Mouse (Mus musculus): ENCODE data around the gene Ifitm5.

Gene Ifitm5

DNA sequence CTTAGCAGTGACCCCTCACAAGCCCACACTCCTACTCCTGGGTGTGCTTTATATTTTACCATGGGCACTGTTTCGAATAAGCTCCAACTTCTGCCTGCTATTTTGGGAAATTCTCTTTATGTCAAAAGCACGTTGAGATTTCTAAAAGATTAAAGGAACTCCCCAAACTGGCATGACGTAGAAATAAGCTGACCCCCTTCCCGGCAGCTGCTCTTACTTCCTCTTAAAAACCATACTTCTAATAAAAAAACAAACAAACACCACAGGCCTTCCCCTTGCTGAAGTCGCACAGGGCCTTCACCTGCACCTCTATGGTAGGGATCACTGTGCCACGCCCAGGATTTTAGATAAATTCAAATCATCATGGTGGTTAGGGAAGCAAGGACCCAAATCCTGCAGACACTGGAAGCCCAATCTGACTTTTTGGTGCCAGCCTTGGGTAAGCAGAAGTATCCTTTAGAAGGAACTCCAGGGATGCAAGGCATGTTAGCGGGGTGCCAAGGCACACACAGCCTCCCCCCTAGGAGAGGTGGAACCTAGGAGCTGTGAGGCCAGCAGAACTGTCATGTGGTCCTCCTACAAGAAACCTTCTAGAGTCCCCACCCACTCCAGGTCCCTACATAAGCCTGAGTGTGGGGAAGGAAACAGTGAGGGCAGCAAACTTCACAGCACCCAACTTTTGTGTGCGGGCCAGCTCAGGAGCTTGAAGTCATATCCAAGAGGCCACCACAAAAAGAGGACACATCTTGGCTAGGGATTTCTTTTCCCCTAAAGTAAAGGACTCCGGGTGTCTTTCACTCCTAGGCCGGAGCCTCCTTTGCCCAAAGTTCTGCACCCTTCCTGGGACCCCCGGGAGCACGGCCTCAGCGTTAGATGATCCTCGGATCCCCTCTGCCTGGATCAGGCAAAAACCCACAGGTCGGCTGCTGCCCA is 4.0 kb upstream of the Ifitm5 start:
- CTCF ChIA-PET: interaction anchor here in 1 of 4 experiments (1.3 to 1.7 kb wide), 2 partner anchors 12 to 45 kb away, joined by 5 to 12 read pairs; partner anchors contain the start of gene Pgghg
- POLR2A ChIA-PET: interaction anchor here in 3 of 4 experiments (0.6 to 3.7 kb wide), 26 partner anchors 12 to 723 kb away, joined by 3 to 18 read pairs (median 4); partner anchors contain the start of genes Pgghg (in 2 of the 3), Ifitm1 (in 1 of the 3), Ptdss2 (in 1 of the 3) and Sirt3 (in 1 of the 3)

DNA sequence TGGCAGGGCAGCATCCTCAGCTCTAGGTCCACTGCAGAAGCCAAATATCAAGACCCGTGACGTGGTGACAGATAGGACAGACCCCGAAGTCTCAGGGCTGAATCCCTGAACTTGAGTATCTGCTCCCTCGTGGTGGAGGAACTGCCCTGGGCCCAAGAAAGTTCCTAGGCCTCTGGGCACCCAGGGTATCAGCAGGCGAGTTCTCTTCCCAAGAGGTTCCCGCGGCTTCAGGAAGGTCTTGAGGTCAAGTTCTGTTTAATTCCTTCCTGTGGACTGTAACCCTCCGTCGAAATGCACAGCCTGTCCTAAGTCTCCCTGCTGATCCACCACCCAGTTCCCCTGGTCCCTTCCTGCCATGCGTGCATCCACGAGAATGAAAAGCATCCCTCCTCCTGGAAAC is 3.0 kb upstream of the Ifitm5 start:
- CTCF ChIA-PET: no interaction called here
- POLR2A ChIA-PET: interaction anchor here in 2 of 4 experiments (1.0 to 3.7 kb wide), 9 partner anchors 11 to 98 kb away, joined by 3 to 23 read pairs (median 6); partner anchors contain the start of gene Pgghg (in 1 of the 2)

DNA sequence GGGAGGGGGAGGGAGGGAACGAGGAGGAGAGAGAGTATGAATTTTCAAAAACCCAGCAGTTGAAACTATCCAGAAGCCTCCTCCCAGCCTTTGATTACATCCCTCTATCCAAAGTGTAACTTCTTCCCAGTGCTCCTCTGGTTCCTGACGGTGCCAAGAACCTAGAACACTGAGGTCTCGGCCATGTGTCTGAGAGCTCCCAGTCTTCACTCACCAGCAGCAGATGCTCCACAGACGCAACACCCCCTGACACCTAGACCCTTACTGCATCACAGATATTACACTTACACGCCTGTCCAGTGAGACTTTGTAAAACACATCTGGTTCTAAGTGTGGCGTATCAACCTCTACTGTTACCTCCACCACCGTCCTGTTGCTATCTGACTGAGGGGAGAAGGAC is 2.4 kb upstream of the Ifitm5 start:
- ChIA-PET CTCF (interaction anchor here in 2 of 4 experiments (1.3 to 2.0 kb wide), 2 partner anchors 15 to 44 kb away, joined by 3 to 5 read pairs; no protein-coding TSS in a partner anchor), POLR2A (interaction anchor here in 2 of 4 experiments (0.7 to 3.7 kb wide), 12 partner anchors 9 to 268 kb away, joined by 3 to 23 read pairs (median 3); partner anchors contain the start of genes Pgghg (in 1 of the 2) and Rassf7 (in 1 of the 2))

DNA sequence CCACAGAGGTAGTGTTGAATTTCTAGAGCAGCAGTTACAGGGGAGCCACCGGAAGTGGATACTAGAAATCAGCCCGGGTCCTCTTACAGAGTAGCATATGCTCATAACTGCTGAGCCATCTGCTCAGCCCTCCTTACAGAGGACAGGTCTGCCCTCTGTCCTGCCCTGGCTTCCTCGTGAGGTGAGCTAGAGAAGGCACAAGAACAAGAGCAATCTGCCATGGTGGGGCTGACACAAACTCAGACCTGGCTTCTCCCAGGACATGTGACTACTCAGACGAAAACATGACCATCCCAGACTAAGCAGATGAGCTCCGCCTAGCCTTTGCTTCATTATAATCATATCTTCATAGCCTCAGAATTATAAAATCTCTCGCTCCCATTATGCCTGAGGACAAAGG is 1.7 kb upstream of the Ifitm5 start:
- POLR2A ChIA-PET: interaction anchor here (0.7 to 3.7 kb wide), 19 partner anchors 7 to 268 kb away, joined by 3 to 23 read pairs (median 4); partner anchors contain the start of genes Pgghg (in 2 of the 4), Ifitm1 (in 1 of the 4) and Rassf7 (in 1 of the 4)
- CTCF ChIA-PET: interaction anchor here in 3 of 4 experiments (0.7 to 2.0 kb wide), 4 partner anchors 10 to 43 kb away, joined by 3 to 5 read pairs (median 4); partner anchors contain the start of gene Pgghg (in 1 of the 3)

DNA sequence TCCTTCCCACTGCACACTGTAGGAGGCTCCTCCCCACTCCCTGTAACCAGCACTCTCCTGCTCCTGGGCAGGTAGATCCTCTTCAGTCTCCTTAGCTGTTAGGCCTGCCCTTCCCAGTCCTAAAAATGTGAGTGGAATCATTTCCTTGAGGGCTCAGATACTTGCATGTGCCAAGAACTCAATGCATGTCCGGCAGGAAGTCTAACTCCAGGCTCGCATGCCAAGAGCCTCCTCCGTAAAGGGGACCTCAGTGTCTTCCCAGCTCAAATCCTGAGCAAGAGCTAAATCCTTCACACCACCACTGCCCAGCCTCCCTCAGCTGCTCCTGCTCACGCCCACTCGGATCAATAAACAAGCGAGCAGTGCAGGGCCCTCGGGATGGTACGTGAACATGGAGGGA is 960 bp upstream of the Ifitm5 start:
- CTCF ChIA-PET: interaction anchor here in 3 of 4 experiments (1.0 to 2.0 kb wide), 4 partner anchors 9 to 43 kb away, joined by 3 to 5 read pairs (median 4); partner anchors contain the start of gene Pgghg (in 1 of the 3)
- POLR2A ChIA-PET: interaction anchor here in 2 of 4 experiments (0.6 to 3.5 kb wide), 17 partner anchors 8 to 229 kb away, joined by 3 to 23 read pairs (median 4); partner anchors contain the start of genes Pgghg (in 2 of the 2) and Ifitm1 (in 1 of the 2)

DNA sequence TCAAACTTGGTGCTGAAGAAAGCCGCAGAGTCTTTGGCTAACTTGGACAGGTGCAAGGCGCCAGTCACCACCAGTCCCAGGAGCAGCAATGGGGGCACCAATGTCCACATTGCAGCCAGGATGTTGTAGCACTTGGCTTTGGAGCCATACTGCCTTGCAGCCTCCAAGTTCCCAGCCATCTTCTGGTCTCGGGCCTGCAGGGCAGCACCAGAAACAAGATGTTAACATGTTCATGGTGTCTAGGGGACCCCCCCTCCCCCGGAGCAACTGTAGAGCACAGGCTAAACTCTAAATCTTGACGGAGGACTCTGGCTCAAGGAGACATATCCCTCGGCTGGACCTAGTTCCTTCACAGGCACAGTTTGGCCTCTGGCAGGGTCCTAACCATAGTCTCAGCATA is 836 bp downstream of the Ifitm5 start:
- CTCF ChIA-PET: no interaction called here
- POLR2A ChIA-PET: interaction anchor here in 1 of 4 experiments (0.9 to 1.7 kb wide), 3 partner anchors 40 to 102 kb away, joined by 3 to 6 read pairs (median 3); no protein-coding TSS in a partner anchor

DNA sequence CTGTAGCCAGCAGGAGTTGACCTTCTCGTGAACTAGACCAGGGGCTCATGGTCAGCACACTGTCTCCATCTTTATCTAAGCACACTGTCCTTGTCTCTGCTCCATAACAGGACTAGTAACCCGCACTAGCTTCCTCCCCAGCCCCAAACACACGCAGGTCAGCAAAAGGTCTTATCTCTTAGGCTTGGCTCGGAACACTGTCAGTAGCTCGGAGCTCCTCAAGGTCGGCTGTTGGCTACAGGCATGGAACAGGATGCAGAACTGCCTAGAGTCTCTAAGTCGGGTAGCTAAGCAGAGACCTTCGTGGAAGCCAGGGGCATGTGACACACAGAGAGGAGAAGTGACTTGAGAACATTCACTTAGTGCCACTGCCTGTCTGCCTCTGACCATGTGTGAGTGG is 1.9 kb downstream of the Ifitm5 start:
- POLR2A ChIA-PET: interaction anchor here in 3 of 4 experiments (0.6 to 2.2 kb wide), 7 partner anchors 10 to 122 kb away, joined by 3 to 6 read pairs (median 3); no protein-coding TSS in a partner anchor
- CTCF ChIA-PET: interaction anchor here in 1 of 4 experiments (1.1 kb wide), 1 partner anchor 101 kb away, joined by 3 read pairs; no protein-coding TSS in a partner anchor

DNA sequence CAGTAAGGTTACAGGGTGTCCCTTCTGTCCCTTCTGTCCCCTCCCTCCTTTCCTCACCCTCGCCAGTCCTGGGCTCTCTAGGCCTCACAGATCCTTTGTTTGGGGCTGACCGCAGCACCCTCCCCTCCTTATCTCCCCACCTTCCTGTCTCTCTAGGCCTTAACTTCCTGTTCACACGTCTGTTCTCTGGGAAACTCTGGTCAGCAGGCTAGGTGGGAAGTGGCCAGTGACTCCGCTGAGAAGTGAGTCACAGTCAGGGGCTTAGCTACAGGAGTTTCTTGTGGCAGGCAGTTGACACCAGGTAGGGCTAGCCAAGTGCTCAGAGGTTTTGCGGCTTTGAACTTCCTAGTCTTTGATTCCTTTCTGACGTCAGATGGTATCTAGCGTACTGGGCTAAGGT is 3.1 kb downstream of the Ifitm5 start:
- ChIA-PET POLR2A (interaction anchor here in 2 of 4 experiments (0.5 to 2.2 kb wide), 5 partner anchors 12 to 522 kb away, joined by 3 to 6 read pairs (median 3); no protein-coding TSS in a partner anchor), CTCF (no interaction called here)

DNA sequence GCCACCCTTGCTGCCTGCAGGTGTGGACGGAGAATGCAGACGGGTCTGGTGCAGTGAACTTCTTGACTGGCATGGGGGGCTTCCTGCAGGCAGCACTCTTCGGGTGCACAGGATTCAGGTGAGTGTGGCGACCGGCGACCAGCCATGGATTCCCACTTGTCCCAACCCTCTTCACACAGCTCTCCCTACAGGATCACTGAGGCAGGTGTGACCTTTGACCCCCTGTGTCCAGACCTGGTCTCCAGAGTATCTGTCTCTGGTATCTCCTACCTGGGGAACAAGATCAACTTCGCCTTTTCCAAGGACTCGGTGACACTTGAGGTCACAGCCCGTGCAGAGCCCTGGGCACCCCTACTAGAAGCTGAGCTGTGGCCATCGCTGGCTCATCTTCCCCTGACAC is 3.8 kb downstream of the Ifitm5 start:
- CTCF ChIA-PET: no interaction called here
- POLR2A ChIA-PET: interaction anchor here in 1 of 4 experiments (1.0 to 1.2 kb wide), 2 partner anchors 13 to 523 kb away, joined by 3 to 4 read pairs; no protein-coding TSS in a partner anchor

DNA sequence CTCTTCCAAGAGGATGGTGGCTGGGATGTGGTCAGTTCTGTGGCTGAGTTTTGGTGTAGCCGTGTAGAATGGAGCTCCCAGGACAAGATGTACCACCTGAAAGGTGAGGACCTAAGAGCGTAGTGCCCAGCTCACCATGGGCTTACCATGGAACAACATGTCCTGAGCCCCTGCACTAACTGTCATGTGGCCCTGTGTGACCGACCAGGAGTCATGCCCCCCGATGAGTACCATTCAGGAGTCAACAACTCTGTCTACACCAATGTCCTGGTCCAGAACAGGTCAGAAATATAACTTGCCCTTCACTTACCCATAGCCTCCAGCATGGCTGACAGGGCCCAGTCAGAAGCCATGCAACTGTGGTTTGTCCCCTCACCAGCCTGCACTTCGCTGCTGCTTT is 4.8 kb downstream of the Ifitm5 start:
- CTCF ChIA-PET: interaction anchor here in 1 of 4 experiments (0.8 kb wide), 1 partner anchor 63 kb away, joined by 3 read pairs; no protein-coding TSS in a partner anchor
- POLR2A ChIA-PET: no interaction called here

DNA sequence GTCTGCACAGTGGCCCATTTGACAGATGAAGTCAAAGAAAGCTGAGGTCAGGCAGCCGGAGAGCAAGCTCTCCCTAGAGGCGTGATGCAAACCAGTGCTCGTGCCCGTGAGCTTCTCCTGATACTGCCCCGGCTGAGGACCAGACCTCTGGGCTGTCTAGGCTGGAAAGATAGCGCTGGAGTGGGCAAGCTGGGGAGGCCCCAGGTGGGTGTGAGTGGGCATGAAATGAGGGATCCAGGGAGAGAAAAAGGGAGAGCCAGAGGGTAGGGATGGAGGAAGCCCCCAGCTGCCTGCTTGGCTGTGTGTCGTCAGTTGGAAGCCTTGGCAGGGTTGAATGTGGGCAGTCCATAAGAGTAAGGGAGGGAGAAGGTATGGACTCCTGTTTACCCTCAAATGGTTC is 5.9 kb downstream of the Ifitm5 start:
- CTCF ChIA-PET: interaction anchor here in 1 of 4 experiments (1.5 to 1.6 kb wide), 2 partner anchors 15 to 103 kb away, joined by 5 read pairs; no protein-coding TSS in a partner anchor
- POLR2A ChIA-PET: interaction anchor here in 3 of 4 experiments (0.6 to 3.8 kb wide), 16 partner anchors 7 to 808 kb away, joined by 3 to 23 read pairs (median 4); partner anchors contain the start of genes Ifitm1 (in 1 of the 3), Ifitm2 (in 1 of the 3), Ifitm5 (in 1 of the 3) and Zfp941 (in 1 of the 3)

DNA sequence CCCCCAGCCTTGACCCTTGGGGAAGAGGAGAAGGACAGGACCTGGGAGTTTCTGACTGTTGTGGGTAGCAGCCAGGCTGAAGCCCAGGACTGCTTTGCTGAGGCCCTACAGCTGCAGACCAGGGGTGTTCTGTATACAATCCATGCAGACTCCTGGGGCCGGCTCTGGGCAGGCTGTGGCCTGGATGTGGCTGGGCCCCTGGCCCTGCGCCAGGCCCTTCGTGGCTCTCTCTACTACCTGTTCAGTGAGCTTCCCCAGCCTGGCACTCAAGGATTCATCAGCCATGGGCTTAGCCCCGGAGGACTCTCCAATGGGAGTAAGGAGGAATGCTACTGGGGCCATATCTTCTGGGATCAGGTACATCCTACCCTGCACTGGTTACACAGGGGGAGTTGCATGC is 6.7 kb downstream of the Ifitm5 start:
- ChIA-PET CTCF (interaction anchor here in 2 of 4 experiments (1.5 to 2.9 kb wide), 4 partner anchors 16 to 104 kb away, joined by 5 to 13 read pairs (median 8); no protein-coding TSS in a partner anchor), POLR2A (interaction anchor here in 3 of 4 experiments (0.9 to 3.8 kb wide), 23 partner anchors 8 to 233 kb away, joined by 3 to 26 read pairs (median 6); partner anchors contain the start of genes Gm17387 (in 1 of the 3), Ifitm1 (in 1 of the 3), Ifitm2 (in 1 of the 3) and Ifitm5 (in 1 of the 3))

DNA sequence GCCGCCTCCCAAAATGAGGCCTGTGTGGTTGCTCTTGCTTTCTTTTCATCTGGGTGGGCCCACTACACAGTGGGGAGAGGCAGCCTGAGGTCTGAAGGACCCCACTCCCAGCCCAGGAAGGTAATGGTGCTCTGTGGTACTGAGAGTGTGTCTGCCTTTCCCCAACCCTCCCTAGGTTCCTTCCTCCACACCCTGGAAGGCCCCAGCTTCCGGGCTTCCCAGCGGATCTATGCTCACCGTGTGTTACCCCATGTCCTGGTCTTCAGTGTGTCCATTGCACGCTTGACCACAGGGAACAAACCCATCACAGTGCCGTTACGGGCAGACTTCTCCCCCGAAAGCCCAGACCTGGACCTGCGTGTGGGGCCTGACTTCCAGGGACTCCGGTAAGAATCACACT is 7.3 kb downstream of the Ifitm5 start:
- CTCF ChIA-PET: interaction anchor here in 3 of 4 experiments (0.6 to 2.9 kb wide), 15 partner anchors 12 to 529 kb away, joined by 3 to 15 read pairs (median 8); partner anchors contain the start of gene Nlrp6 (in 1 of the 3)
- POLR2A ChIA-PET: interaction anchor here (0.6 to 3.8 kb wide), 32 partner anchors 8 to 1067 kb away, joined by 3 to 26 read pairs (median 5); partner anchors contain the start of genes Ifitm2 (in 2 of the 4), Gm17387 (in 1 of the 4), Ifitm1 (in 1 of the 4) and Ifitm5 (in 1 of the 4)

DNA sequence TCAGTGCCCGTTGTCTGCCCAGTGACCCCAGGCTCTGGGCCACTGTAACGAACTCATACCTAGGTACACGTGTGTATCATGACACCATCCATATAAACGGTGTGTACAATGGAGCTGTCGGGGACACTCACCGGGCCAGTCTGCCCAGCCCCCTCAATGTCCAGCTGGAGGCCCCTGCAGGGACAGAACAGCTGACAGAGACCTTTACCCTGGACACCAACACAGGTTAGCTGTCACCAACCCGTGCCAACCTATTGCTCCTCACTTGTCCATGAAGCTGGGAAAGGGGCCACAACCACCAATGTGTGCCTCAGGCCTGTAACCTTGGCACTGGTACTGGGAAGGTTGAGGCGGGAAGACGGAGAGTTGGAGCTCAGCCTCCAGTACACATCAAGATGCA is 7.8 kb downstream of the Ifitm5 start:
- ChIA-PET CTCF (interaction anchor here in 3 of 4 experiments (0.6 to 2.9 kb wide), 31 partner anchors 12 to 533 kb away, joined by 3 to 15 read pairs (median 5); partner anchors contain the start of genes Nlrp6 (in 1 of the 3), Polr2l (in 1 of the 3) and Tspan4 (in 1 of the 3)), POLR2A (interaction anchor here (0.6 to 3.8 kb wide), 50 partner anchors 8 to 1197 kb away, joined by 3 to 26 read pairs (median 5); partner anchors contain the start of genes Ifitm2 (in 2 of the 4), Ifitm5 (in 2 of the 4), Lrrc56 (in 2 of the 4) and Gm17387 (in 1 of the 4))

DNA sequence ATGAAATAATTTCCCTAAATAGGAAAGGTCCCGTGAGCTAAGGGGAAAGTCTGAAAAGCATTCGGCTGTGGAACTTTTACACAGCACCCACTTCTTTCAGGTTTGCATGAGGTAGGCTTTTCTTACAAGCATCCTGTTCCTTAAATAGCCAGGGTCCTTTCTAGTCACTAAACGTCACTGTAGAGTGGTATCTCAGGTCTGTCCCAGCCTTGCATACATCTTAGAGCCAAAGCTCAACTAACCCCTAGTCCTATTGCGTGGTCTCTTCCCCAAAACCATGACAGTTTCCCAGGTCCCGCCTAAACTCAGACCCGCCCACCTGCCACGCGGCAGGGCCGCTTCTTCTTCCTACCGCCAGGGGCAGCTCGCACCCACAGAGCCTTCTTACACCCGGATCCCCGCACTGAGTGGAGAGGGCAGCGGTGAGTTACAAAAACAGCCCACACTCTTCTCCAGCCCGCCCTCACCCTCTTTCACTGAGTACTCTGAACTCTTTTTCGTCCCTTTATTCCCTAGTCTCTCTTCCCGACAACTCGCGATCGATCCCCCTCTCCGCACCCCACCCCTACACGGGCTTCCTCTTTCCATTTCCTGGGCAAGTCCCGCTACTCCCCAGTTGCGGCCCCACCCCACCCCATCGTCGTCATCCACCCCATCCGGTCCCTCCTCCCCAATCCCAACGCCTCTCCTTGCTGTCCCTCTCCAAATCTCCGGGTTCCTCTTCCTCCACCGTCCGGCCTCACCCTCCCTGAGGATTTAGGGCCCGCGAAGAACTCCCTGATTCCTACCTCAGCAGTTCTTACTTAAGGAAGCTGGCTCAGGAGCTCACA is 8.7 kb downstream of the Ifitm5 start, which contains the start of gene Pgghg:
Gene Pgghg (plus strand): TSS at position 170 of the 830 bp plus-strand sequence.
- ChIA-PET POLR2A (interaction anchor here (0.6 to 3.8 kb wide), 58 partner anchors 9 to 1196 kb away, joined by 3 to 26 read pairs (median 4); partner anchors contain the start of genes Ifitm2 (in 2 of the 4), Ifitm5 (in 2 of the 4), Lrrc56 (in 2 of the 4) and Deaf1 (in 1 of the 4)), CTCF (interaction anchor here (0.6 to 2.9 kb wide), 43 partner anchors 9 to 972 kb away, joined by 3 to 15 read pairs (median 4); partner anchors contain the start of genes Ifitm5 (in 1 of the 4), Nlrp6 (in 1 of the 4), Polr2l (in 1 of the 4) and Tspan4 (in 1 of the 4))

DNA sequence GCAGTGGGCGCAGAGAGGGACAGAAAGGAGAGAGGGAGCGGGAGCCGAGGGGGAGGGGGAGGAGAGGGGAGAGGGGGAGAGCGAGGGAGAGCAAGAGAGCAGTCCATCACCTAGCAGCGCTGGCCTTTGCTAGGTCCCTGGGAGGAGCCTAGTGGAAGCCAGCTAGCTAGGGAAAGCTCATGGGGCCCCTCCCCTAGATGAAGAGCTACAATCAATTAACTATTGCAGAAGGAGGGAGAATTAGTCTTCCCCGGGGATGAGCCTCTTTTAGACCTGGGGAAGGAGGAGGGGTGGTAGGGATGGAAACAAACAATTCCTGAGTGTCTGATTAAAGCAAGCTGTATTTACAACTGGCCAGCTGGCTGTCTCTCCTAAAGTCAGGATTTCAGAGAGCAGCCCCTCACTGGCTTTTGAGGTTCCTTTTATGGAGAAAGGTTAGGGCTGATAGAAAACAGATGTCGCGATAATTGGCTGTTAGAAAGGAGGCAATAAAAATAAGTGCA is 10.4 kb downstream of the Ifitm5 start:
- CTCF ChIA-PET: interaction anchor here in 3 of 4 experiments (0.6 to 2.8 kb wide), 12 partner anchors 17 to 538 kb away, joined by 3 to 12 read pairs (median 4); partner anchors contain the start of gene Scgb1c1 (in 1 of the 3)
- POLR2A ChIA-PET: interaction anchor here in 3 of 4 experiments (0.6 to 2.6 kb wide), 18 partner anchors 11 to 1872 kb away, joined by 3 to 14 read pairs (median 4); partner anchors contain the start of gene Ifitm5 (in 1 of the 3)

Data from embryonic stem cell, embryonic (primary cell).